Mouse (Mus musculus): ENCODE data around the gene F3.

- TF ChIP-seq ZC3H11A (IDR thresholded peaks at IDR 0.05; ENCODE audit: borderline replicate concordance, low read depth, low read length) (no peak), CHD2 (IDR thresholded peaks at IDR 0.05; ENCODE audit: low read depth, low read length) (no peak), HCFC1 (IDR thresholded peaks at IDR 0.05; ENCODE audit: borderline replicate concordance, insufficient read depth, low read length) (no peak), ZNF384 (IDR thresholded peaks at IDR 0.05; ENCODE audit: low read depth, low read length) (no peak), MAFK (IDR thresholded peaks at IDR 0.05; ENCODE audit: insufficient read depth, low read depth, low read length) (no peak)
Observed at GRCm38 (mm10) chr3:121724553-121724952, 1.2 kb downstream of the F3 start.
